Comparison of ENCODE assay signal across 34 mouse cellular contexts in the genomic region with DNA sequence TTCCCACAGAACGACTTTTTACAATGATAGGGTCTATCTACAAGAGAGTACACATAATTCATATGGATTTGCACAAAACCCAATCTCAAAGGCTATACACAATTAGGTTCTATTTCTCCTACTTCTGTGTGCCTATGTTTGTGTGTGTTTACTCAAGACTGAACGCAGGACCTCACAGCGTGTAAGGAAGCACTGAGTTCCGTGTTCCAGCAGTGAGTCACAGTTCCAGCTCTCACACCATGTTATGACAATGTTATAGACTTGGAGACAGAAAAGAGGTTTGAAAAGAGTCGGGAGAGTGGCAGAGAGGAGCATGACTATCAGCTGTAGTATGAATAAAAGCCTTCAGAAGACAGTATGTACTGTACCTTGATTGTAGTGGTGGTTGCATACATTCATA.
"Had no signal": no experiment of that assay in that cellular context is flagged by ENCODE, and none has a peak within 500 bp of the region (broad histone marks: within the 10 kb centered on the region; RNA-seq: fewer than 3 reads in every experiment).

No protein-coding gene starts in this region.

- ATAC-seq: hindbrain, embryonic 16.5 days; hindbrain, postnatal 0 days; inflammation-experienced regulatory T-cells, adult 6 months; intestine, embryonic 15.5 days; intestine, embryonic 16.5 days; intestine, postnatal 0 days had no signal

- H3K9ac ChIP-seq: heart, embryonic 12.5 days; heart, embryonic 13.5 days; heart, embryonic 15.5 days; hindbrain, embryonic 12.5 days; hindbrain, embryonic 13.5 days; hindbrain, embryonic 14.5 days; hindbrain, embryonic 15.5 days; intestine, embryonic 15.5 days; kidney, embryonic 15.5 days had no signal

- H3K27ac ChIP-seq: heart, embryonic 10.5 days; heart, embryonic 13.5 days; heart, embryonic 15.5 days; hindbrain, embryonic 10.5 days; hindbrain, embryonic 12.5 days; hindbrain, embryonic 13.5 days; hindbrain, embryonic 14.5 days; hindbrain, embryonic 15.5 days; hindbrain, postnatal 0 days; intestine, embryonic 15.5 days; kidney, embryonic 15.5 days; kidney, postnatal 0 days; layer of hippocampus, adult 2 months had no signal

- H3K4me1 ChIP-seq: hindbrain, embryonic 10.5 days; hindbrain, embryonic 12.5 days; hindbrain, embryonic 13.5 days; hindbrain, embryonic 15.5 days; intestine, embryonic 15.5 days; kidney, embryonic 15.5 days had no signal

- DNase-seq: heart, postnatal 10 days; heart, postnatal 36 days; heart, postnatal 4 days; kidney, adult 11 months; kidney, adult 18-20 months; kidney, adult 2 months; kidney, adult 8-10 months; kidney, adult 9 months; kidney, postnatal 10 days; kidney, postnatal 14 days; kidney, postnatal 25 days; kidney, postnatal 36 days; kidney, postnatal 4 days; layer of hippocampus, adult 9-11 months; layer of hippocampus, postnatal 36 days had no signal

- H3K9me3 ChIP-seq: heart, embryonic 10.5 days; heart, embryonic 12.5 days; heart, embryonic 13.5 days; heart, embryonic 15.5 days; hindbrain, embryonic 10.5 days; hindbrain, embryonic 12.5 days; hindbrain, embryonic 13.5 days; hindbrain, embryonic 15.5 days; intestine, embryonic 15.5 days; kidney, embryonic 15.5 days had no signal

- H3K4me3 ChIP-seq: heart, embryonic 10.5 days; heart, embryonic 12.5 days; heart, embryonic 13.5 days; heart, embryonic 15.5 days; hindbrain, embryonic 10.5 days; hindbrain, embryonic 12.5 days; hindbrain, embryonic 13.5 days; hindbrain, embryonic 15.5 days; intestine, embryonic 15.5 days; kidney, embryonic 15.5 days; layer of hippocampus, adult 2 months had no signal

- H3K27me3 ChIP-seq: heart, embryonic 12.5 days; heart, embryonic 13.5 days; heart, embryonic 15.5 days; hindbrain, embryonic 12.5 days; hindbrain, embryonic 13.5 days; hindbrain, embryonic 15.5 days; intestine, embryonic 15.5 days; kidney, embryonic 15.5 days had no signal

- H3K4me2 ChIP-seq: heart, embryonic 11.5 days; heart, embryonic 12.5 days; heart, embryonic 13.5 days; heart, embryonic 15.5 days; hindbrain, embryonic 12.5 days; hindbrain, embryonic 13.5 days; hindbrain, embryonic 14.5 days; hindbrain, embryonic 15.5 days; intestine, embryonic 15.5 days; kidney, embryonic 15.5 days had no signal
